Mouse (Mus musculus): ENCODE data around the gene Rab7.
A peak's percentile ranks its signal among the peaks of the same experiment; 100 is the strongest.
"Not testable (repeated sequence)": the region's sequence is repeated elsewhere in the genome, so short reads cannot be mapped to it uniquely, and the experiment has no call there.

GRCm38 (mm10) chr6:88011106-88011505 lies 34.0 kb downstream of the Rab7 start:
- TF ChIP-seq CTCF (IDR thresholded peaks at IDR 0.05; ENCODE audit: borderline replicate concordance, extremely low read depth, insufficient read depth, insufficient read length): peak; percentile 22; the same call in 1 of the 2 replicates
- TF ChIP-seq POLR2A (IDR thresholded peaks at IDR 0.05; ENCODE audit: borderline replicate concordance, extremely low read depth, insufficient read depth, insufficient read length, poor library complexity, severe bottlenecking): not testable (repeated sequence)

All from brain, embryonic 14.5 days (tissue).